Mouse (Mus musculus) lung, postnatal 36 days (tissue): ENCODE measurements around the gene Nif3l1.
A peak's percentile ranks its signal among the peaks of the same experiment; 100 is the strongest.

ENCODE experiments used
- DNase-seq: peaks from one replicate; pipeline ENCODE4 v3.0.0; 2022; ENCODE audit warnings: mixed read lengths

The Nif3l1 gene

DNA sequence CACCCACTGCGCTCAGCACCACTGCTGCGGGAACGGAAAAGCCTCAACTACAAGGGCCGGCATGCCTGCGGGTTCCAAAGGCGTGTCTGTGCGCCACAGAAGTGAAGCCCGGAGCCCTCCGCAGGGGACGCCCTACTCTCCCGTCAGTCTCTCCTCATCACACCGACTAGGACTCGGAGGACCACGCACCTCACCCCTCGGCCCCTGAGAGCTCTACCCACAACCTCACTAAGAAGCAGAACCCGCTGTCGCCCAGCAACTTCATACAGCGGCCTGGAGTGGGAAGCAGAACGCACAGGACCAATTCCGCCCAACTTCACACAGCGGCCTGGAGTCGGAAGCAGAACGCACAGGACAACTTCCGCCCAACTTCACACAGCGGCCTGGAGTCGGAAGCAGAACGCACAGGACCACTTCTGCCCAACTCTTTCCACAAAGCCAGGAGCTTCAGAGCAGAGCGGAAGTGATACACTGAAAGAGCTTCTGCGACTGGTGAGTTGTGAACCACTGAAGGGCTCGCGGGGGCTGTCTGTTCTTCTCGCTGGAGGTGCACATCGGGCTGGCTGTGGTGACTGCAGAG lies at the start of gene Nif3l1, which contains the start of gene Ppil3:
Gene Nif3l1 (plus strand): TSS at position 9 of the 580 bp plus-strand sequence.
Gene Ppil3 (minus strand): TSS at position 344 of the 580 bp plus-strand sequence.
- DNase-seq: peak; percentile 91

DNA sequence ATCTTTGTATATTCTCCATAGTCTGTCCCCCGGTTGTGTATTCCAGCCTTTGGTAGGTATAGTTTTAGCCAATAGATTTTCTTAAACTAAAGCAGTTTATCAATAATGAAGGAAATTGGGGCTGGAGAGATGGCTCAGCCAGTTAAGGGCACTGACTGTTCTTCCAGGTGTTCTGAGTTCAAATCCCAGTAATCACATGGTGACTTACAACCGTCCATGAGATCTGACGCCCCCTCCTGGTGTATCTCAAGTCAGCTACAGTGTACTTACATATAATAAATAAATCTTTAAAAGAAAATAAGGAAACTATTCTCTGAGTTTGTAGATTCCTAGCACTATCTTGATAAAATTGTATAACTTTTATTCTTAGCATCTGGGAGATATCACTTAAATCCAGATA lies 49.6 kb upstream of the Nif3l1 start:
- DNase-seq: no peak

DNA sequence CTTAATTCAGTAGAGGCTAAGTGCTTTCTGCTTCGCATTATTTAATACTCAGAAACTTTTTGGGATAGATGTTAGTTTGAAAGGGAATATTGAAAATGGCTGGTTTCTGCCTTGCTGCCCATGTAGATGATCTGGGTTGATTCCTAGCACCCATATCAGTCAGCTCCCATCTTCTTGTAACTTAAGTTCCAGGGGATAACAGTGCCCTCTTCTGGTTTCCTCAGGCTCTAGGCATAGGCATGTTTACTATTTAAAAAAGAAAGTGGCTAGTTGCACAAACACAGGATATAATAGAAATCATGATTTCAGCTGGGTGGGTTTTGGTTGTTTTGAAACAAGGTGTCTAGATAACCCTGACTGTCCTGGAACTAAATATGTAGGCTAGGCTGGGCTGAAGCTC lies 48.8 kb upstream of the Nif3l1 start:
- DNase-seq: no peak

DNA sequence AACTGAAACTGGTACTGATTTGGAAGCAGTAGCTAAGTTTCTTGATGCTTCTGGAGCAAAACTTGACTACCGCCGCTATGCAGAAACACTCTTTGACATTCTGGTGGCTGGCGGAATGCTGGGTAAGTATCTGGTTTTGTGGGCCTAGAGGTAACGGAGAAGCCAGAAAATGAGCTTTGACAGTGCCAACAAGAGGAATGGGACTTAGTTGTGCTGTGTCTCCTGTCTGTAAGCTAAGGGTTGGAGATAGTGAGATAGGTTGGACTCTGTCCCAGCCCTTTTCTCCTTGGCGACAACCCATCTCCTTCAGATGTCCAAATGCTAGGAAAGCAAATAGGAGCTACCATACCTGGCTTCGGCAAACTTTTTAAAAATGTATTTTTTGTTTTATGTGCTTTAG lies 47.2 kb upstream of the Nif3l1 start:
- no peak for DNase-seq

DNA sequence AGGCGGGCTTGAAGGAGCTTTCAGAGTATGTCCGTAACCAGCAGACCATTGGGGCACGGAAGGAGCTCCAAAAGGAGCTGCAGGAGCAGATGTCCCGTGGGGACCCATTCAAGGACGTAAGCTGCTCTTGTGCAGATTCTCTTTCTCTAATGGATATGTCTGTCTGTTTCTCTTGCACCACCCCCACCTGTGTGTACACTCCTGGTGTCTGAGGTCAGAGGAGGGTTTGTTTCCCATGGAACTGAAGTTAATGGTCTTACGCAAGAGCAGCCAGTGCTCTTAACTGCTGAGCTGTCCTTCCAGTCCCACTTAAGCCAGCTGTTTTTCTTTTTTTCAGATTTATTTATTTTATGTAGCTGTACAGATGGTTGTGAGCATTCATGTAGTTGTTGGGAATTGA lies 43.6 kb upstream of the Nif3l1 start:
- peak; percentile 46 for DNase-seq

DNA sequence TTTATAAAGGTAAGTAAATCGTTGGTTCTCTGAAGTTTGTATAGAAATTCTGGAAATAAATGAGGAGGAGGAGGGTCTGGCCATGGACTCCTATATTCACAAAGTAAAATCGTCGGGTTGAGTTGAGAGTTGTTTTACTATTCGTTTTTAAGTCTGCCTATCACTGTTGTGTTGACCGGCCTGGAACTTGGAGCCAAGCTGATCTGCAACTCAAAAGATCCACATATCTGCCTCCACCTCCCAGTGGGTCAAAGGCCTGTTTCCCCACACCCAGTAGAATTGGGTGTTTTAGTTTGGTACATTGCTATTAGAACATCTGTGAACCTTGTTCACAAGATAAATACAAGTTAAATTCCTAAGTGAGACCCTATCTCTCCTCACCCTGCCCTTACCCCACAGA lies 41.2 kb upstream of the Nif3l1 start:
- DNase-seq: no peak

DNA sequence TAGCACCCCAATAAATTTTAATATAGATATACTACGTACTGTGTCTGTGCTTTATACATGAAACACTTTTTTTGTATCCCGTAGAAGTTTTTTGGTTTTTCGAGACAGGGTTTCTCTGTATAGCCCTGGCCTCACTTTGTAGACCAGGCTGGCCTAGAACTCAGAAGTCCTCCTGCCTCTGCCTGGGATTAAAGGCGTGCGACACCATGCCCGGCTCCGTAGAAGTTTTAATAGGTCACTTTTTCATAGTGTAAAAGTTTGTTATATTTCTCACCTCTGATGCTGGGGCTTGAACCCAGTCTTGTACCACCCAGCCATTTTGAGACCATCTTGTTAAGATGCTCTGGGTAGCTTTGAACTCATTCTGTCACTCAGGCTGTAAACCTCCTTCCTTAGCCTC lies 37.6 kb upstream of the Nif3l1 start:
- DNase-seq: no peak

DNA sequence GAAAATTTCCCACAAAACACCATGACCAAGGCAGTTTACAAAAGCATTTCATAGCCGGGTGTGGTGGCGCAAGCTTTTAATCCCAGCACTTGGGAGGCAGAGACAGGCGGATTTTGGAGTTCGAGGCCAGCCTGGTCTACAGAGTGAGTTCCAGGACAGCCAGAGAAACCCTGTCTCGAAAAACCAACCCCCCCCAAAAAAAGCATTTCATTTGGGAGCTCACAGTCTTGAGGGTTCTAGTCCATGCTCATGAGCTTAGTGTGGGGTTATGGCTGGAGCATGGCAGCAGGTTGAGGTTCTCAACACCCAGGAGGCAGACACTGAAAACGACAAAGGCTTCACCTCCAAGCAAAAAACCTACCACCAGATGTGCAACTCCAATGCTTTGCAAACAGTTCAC lies 36.8 kb upstream of the Nif3l1 start:
- DNase-seq: no peak

DNA sequence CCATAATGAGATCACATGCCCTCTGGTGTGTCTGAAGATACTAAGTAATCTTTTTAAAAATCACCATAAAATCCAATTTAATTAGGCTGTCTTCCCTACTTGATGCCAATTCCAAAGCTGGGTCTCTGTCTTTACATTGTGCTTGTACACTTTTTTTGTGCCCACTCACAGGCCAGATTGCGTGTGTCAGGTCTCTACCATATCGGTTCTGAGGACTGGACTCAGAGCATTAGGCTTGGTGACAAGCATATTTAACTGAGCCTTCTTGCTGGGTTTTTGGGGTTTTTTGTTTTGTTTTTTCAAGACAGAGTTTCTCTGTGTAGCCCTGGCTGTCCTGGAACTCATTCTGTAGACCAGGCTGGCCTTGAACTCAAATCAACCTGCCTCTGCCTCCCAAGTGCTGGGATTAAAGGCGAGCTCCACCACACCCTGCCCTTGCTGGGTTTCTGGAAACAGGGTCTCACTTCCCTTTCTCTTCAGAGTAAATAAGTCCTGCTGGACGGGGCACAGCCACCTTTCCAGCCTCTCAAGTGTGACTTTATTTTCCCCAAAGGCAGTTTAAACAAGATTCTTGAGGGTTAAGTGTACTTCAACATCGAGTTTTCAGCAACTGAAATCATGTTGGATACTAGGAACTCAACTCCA lies 35.3 kb upstream of the Nif3l1 start:
- DNase-seq: no peak

DNA sequence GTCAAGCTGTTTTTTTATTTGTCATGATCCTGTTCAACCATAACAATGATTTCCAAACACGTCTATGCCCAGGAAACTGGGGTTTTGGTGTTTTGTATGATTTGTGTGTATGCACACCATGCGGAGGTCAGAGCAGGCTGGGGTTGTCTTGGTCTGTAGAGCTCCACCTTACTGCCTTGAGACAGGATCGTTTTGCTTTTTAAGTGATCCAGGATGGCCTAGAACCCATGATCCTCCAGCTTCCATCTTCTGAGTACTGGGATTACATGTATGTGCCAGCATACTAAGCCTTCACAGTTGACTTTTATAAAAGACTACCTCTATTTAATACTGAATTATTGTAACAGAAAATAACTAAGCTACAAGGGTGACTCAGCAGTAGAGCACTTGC lies 34.8 kb upstream of the Nif3l1 start:
- DNase-seq: no peak

DNA sequence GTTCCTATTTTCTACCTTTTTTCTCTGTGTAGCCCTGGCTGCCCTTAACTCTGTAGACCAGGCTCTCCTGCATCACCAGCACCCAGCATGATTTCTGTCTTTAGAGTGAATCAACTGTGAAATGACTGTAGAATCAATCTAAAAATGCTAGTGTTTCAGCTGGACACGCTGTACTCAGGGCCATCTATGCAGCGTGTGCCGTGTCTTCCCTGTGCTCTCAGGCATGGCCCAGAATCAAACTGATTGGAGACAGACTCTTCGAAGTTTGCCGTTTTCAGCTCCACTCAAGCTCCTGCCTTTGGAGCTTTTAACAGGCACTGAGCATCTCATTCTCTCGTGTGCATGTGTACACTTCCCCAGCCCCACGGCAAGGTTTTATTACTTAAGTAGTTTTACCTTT lies 34.2 kb upstream of the Nif3l1 start:
- no peak for DNase-seq

DNA sequence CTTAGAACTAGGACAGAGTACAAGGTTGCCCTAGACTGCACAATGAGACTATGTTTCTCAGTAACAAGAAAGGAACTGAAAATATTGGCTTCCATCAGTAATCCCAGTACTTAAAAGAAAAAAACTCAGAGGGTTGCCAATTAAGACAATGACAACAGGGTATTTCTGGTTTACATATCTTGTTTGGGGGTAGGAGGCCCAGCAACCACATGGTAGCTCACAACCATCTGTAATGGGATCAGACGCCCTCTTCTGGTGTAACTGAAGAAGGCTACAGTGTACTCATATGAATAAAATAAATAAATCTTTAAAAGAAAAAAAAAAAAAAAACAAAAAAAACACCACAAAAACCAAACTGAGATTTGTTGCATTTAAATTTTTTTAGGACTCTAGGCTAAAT lies 29.5 kb upstream of the Nif3l1 start:
- DNase-seq: no peak

DNA sequence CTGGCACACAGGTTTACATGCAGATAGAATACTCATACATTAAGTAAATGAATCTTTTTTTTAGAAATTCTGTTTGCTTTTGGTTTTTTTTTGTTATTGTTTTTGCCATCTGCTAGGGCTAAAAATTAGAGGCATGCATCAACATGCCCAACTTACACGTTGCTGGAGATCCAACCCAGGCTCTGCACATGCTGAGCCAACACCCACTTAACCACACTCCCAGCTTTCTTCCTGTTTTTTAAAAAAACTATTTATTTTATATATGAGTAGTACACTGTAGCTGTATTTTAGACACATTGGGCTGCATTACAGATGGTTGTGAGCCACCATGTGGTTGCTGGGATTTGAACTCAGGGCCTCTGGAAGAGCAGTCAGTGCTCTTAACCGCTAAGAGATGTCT lies 28.9 kb upstream of the Nif3l1 start:
- no peak for DNase-seq

DNA sequence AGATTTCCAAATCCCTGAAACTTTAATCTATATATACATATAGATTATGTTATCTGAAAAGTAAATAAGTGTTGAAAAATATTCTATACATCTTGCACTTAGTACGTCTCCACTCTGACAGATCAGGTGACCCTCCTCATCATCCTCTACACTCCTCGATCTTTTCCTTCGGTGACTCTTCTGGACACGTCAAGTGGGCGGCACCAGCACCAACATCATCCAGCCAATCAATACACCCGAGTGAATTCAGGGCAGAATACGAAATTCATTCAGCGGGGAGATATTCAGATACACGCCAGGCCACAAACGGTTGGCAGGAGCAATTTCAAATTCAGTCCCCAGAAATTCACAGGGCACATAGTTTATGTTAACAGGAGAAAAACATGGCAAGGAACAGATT lies 24.9 kb upstream of the Nif3l1 start:
- no peak for DNase-seq

DNA sequence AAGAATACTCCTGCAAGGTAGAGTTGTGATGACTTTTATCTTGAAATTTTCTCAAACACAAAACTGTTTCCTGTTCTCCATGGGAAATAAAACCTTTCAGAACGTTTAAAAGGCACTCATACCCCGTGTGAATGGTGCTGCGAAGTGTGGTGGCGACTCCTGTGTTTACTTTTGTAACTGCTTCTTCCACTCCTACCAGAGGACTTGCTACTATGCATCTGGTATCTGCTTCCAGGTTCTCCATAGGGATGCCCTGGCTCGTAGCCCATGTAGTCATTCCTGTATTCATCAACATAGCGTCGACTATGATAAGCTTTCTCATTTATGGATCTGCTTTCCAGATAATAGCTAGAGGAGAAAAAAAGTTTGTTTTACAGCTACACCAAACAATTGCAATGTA lies 24.0 kb upstream of the Nif3l1 start:
- no peak for DNase-seq

DNA sequence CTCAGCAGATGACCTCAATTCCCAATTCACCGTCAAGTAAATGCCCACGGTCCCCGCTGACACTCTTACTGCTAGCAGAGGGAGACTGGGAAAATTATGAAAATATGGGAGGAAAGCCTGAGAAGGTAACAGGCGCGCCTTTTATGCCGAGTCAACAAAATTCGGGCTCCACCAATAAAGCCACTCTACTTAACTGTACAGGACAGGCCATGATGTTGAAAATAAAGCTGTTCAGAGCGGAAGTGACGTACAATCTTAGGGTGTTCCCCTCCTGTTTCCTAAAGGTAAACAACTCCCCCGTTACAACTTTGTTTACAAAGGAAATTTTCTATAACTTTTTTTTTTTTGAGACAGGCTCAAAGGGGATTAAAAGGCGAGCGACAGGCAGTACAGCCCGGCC lies 22.1 kb upstream of the Nif3l1 start:
- peak; percentile 90 for DNase-seq

DNA sequence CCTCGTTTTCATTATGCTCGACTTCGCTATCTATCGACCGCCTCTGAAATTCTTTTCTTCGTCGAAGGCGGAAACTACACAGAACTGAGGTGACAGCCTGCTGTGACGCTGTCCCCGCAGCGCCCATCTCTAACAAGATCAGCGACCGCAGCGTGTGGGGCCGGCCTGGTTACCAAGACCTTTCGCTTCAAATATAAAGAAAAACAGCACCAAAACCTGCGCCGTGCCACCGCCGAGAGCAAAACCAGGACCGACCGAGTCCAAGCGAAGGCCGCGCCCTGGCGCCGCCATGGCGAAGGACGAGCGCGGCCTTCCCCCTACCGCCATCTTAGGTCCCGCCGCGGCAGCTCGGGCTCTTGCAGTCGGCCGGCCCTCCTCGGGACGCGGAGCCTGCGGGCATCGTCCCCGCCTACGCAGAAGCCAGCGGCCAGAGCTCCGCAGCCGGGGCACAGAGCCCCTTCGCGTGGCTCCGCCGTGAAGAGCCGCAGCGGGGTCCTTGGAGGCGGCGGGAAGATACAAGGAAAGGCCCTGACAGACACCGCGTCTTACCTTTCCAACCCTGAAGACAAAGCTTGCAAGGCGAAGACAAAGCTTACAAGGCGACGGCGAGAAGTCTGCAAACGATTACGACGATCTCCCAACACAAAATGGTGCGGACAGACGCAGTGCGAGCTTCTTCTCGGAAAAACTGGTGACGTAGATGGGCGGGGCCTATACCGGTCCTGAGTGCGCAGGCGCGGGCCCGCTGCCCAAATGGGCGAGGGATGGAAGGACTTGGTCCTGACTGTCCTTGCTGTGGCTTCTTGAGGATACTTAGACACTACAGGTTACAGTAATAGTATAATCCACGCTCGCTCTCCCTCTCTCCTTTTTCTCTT lies 21.3 kb upstream of the Nif3l1 start, which contains the start of gene Clk1:
Gene Clk1 (minus strand): TSS at position 696 of the 878 bp plus-strand sequence.
- DNase-seq: peak; percentile 98

DNA sequence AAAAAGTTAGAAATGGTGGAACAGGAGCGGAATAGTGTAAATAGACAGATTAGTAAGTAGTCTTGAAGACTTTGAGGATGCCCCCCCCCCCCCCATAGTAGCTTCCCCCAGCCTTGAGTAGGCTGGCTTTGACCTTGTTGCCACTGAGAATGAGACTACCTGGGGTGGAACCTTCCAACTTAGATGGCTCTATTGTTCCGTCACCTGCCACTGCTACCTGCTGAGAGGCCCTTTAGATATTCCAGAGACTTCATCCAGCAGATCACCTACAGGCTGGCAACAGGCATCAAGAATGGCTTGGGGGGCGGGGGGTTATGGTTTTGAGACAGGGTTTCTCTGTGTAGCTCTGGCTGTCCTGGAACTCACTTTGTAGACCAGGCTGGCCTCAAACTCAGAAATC lies 20.4 kb upstream of the Nif3l1 start:
- DNase-seq: no peak

DNA sequence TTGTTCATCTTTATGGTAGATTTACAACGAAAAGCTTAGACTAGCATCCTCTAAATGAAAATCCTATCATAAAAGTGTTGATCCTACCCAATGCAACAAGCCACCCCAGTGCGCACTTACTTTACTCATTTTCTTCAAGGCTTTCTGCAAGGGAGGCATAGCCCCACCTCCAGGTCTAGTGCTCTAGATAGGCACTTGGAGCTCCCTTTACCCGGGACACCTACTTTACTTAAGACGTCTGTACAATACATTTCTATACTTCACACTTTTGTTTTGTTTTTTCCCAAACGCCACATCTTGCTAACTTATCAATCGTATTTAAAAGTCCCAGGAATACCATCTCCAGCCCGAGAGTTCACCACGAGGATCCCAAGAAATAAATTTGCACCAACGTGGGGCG lies 260 bp upstream of the Nif3l1 start:
- no peak for DNase-seq

DNA sequence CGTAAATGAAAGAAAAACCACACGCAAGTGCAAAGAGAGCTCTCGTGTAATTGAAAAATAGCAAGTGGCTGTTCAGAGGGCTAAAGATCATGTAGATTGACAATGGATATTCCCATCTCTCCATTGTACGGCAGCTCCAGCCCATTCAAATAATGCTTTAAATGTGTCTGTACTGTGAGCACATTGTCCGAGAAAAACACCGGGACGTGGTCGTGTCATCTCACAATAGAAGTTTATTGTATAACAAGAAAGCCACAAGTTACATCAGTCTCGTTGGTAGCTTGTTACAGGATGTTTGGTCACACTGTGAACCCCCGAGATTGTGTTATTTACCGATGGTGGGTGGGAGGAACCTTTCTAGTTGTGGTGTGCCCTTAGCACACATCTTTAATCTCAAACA lies 910 bp downstream of the Nif3l1 start:
- DNase-seq: no peak

DNA sequence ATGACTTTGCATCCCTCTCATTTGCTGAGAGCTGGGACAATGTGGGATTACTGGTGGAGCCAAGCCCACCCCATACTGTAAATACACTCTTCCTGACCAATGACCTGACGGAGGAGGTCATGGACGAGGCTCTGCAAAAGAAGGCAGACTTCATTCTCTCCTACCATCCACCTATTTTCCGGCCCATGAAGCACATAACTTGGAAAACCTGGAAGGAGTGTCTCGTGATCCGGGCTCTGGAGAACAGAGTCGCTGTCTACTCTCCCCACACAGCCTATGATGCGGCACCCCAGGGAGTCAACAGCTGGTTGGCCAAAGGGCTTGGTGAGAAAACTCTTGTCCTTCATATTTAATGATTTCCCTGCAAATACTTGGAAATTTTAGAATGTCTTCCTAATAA lies 2.8 kb downstream of the Nif3l1 start:
- no peak for DNase-seq

DNA sequence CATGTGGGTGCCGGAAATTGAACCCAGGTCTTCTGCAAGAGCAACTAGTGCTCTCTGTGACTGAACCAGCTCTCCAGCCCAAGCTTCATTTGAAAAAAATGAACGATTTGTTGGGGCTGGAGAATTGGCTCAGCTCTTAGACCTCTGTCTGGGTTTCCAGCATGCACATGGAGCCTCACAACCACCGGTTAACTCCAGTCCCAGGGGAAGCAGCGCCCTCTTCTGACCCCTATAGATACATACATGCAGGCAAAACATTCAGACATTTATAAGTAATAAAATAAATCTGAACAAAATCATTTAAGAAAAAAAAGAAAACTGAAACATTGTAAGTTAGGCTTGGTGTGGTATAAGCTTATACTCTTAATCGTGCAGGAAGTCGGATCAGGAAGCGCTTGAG lies 3.4 kb downstream of the Nif3l1 start:
- DNase-seq: no peak

DNA sequence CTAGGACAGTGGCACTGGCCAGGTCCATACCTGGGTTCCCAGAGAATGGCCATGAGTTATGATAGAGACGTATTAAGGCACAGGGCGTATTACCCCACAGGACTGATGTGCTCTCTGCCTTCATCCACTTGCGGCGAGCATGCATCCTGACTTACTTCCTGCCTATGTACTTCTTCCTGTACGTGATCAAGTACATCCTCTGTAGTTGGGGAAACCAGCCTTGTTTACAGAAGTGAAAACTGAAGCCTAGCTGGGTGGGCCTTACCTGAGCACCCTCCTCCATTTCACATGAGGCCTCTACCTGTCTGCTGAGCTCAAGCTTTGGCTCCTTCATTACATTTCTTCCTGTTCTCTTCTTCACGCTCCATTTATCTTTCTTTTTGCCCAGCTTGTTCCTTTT lies 9.4 kb downstream of the Nif3l1 start:
- DNase-seq: no peak

DNA sequence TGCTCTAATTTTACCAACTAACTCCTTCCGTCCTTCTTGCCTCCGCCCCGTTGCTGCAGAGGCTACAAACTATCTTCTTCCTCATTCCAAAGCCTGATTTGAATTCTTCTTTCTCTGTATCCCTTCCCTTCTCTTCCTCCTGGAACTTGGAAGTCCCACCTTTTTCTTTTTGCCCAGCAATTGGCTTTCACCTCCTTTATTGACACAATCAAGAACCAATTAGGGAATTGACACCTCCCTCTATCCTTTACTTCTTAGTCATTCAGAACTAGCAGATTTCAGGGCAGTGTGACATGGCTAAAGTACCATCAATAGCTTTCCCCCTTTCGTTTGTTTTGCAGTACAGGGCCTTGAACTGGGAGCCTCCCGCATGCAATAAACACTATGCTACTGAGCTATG lies 13.2 kb downstream of the Nif3l1 start:
- DNase-seq: no peak
